Mouse (Mus musculus): Measurements from ENCODE around the gene Gabarap.
"Not testable (repeated sequence)": the region's sequence is repeated elsewhere in the genome, so short reads cannot be mapped to it uniquely, and the experiment has no call there.

Gene Gabarap

GRCm38 (mm10) chr11:69990850-69991691 lies at the start of gene Gabarap:
Gabarap (plus strand) TSS chr11:69991143.
- peak; percentile 98 for DNase-seq (ENCODE audit: low read depth, low spot score)

DNA sequence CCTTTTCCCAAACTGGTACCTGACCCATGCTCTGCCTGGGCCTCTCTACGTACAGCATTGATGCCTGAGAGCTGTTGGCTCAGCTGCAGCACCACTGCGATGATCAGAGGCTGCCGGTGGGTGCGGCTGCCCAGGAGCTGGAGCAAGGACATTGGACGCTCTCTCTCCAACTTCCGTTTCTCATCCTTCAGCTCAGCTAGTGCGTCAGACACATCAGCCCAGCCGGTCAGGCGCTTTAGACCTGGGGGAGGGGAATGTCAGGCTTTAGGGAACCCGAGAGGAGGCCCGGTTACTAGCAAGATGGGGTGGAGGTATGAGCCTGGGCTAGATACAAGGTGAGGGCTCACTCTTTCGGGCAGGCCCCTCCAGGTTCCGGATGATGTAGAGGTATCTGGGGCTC lies 45.7 kb upstream of the Gabarap start:
- no peak for DNase-seq (ENCODE audit: low read depth, low spot score)

DNA sequence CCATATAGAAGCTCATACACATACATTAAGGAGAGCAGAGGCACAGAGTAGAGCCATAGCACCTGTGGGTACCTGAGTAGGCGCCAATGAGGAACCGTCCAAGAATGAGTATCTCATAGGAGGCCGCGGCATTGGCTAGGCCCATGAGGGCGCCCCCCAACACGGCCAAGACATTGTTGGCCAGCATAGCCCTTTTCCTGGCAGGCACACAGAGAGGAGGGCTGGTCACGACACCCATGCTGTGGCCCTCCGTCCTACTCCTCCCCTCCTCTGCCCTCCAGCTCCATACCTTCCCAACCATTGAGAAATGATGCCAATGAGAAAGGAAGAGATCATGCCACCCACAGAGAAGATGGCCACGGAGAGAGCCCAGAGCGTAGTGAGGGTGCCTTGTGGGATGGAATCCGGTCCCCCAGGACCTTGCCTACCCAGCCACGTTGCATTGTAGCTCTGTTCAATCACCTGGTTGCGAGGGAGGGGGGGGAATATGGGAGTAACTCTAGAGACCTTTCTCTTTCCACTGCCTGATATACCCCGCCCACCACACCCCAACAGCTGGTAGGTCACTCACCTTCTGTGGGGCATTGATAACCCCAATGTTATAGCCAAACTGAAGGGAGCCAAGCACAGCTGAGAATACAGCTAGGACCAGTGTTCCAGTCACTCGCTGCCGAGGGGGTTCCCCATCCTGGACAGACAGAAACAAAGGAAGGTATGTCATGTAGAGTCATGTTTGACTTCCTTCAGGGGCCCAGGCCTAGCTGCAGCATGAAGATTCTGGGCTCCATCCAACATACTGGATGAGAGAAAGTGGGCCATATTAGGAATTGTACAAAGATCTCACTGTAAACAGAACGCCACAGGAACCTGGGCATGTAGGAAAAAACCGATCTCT lies 44.7 kb upstream of the Gabarap start:
- no peak for DNase-seq (ENCODE audit: low read depth, low spot score)

DNA sequence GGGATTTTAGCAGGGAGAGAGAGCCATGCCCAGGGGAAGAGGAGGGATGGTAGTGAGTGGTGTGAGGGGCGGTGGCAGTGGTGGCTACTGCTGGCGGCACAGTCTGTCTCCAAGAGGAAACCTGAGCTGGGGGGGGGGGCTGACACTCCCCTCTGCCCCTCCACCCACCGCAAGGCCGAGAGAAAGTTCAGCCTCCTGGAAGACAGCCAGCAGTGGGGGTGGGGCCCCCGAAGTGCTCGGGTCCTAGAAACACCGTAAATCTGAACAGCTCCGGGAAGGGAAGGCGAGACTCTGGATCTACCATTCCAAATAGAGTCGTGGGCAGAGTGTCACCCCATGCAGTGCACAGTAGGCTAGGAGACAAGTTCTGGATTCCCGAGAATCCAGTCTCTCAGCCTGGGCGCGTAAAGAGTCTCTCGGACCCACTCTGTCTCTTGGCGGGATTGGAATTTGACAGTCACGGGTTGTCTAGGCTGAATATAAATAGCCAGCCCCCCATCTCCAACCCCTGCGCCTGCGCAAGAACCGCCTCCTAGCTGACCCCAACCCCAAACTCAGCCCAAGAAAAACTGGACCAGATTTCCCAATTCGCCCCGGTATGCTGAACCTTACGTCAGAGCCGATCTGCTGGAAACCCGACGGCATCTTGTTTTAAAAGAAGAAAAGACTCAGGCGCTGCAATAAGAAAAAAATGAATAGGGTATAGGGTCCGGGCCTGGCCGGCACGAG lies 43.4 kb upstream of the Gabarap start:
- no peak for DNase-seq (ENCODE audit: low read depth, low spot score)

DNA sequence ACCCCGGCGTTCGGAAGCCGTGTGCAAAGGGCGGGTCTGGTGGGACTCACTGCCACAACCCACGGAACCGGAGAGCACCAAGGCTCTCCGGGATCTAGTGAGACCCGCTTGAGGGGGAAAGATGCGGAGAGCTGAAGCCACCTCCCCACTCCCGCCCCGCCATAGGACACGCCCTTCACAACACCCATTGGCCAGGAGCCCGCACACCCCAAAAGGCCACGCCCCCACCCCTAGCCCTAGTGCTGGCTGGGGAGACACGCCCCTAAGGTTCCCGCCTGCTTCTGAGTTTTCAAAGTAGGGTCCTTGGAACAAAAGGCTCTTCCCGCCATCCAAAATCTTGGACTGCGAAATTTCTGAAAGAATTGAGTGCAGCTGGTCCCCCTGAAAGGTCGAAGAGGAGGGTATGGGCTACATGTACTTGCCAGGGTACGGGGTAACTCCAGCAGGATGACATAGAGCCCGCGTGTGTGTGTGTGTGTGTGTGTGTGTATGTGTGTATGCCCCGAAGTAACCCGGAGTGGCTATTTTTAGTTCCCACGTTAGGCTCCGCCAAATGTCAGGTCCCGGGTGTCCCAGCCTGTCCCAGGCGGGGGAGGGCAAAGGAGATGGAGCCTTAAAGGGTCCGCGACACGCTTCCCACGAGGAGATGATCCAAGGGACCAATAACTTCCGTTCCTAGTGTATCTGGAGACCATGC lies 42.7 kb upstream of the Gabarap start, which contains the start of gene Slc2a4:
Slc2a4 (minus strand) TSS at position 123 of the 697 bp plus-strand sequence.
- DNase-seq (ENCODE audit: low read depth, low spot score): peak; percentile 87

DNA sequence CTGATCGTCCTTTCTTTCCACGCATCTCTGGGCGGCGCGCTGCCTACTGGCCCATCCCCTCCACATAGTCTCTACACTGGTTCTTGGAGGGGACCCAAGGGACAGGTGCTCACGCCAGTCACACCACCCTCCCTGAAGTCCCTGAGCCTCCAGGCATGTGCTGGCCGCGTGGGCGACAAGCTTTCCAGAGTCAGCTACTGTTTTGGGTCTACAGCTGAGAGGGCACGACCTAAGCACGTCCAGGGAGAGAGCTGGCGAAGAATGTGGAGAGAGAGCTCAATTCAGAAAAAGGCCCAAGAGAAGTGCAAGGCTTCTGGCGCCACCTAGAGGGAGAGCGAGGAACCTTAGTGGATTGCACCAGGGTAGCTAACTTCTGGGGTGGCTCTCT lies 42.2 kb upstream of the Gabarap start:
- DNase-seq (ENCODE audit: low read depth, low spot score): peak; percentile 85

- no peak for DNase-seq (ENCODE audit: low read depth, low spot score)
Measured at GRCm38 (mm10) chr11:69950807-69951459, 40.0 kb upstream of the Gabarap start.

- DNase-seq (ENCODE audit: low read depth, low spot score): no peak
Measured at GRCm38 (mm10) chr11:69952274-69952673, 38.7 kb upstream of the Gabarap start.

GRCm38 (mm10) chr11:69953267-69953915 lies 37.6 kb upstream of the Gabarap start:
- no peak for DNase-seq (ENCODE audit: low read depth, low spot score)

DNA sequence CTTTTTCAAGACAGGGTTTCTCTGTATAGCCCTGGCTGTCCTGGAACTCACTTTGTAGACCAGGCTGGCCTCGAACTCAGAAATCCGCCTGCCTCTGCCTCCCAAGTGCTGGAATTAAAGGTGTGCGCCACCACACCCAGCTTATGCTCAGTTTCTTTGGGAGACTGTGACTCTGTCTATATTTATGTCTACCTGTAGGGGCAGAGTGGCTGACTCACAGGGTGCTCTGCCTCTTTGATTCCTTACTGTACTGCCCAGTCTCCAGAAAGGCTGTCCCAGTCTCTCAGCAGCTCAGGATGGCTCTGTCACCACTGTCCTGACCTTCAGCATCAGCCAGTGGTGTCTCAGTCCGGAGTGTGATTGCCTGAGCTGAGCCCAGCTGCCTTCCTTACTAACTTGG lies 35.3 kb upstream of the Gabarap start:
- DNase-seq (ENCODE audit: low read depth, low spot score): not testable (repeated sequence)

- DNase-seq (ENCODE audit: low read depth, low spot score): no peak
Measured at GRCm38 (mm10) chr11:69956218-69956617, 34.7 kb upstream of the Gabarap start.

GRCm38 (mm10) chr11:69960616-69961015 lies 30.3 kb upstream of the Gabarap start:
- no peak for DNase-seq (ENCODE audit: low read depth, low spot score)

DNA sequence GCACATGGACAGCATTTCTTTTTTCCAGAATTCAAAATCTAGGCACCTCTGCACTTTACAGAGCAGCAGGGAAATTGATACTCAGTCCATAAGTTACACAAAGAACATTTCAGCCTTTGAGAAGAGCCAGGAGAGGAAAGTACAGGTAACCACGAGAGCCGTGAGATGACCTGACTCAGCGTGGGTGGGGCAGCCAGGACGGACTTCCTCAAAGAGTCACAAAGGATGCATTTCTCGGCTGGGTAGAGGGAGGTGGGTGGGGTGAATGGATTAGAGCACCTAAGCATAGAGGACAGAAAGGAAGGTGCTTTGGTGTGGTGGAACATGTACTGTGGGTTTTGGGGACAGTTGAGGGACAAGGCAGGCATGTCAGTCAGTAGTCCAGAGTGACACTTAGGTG lies 29.1 kb upstream of the Gabarap start:
- DNase-seq (ENCODE audit: low read depth, low spot score): no peak

GRCm38 (mm10) chr11:69964650-69965270 lies 26.2 kb upstream of the Gabarap start, which contains the start of gene Cldn7:
Cldn7 (plus strand) TSS chr11:69964779.
- no peak for DNase-seq (ENCODE audit: low read depth, low spot score)

DNA sequence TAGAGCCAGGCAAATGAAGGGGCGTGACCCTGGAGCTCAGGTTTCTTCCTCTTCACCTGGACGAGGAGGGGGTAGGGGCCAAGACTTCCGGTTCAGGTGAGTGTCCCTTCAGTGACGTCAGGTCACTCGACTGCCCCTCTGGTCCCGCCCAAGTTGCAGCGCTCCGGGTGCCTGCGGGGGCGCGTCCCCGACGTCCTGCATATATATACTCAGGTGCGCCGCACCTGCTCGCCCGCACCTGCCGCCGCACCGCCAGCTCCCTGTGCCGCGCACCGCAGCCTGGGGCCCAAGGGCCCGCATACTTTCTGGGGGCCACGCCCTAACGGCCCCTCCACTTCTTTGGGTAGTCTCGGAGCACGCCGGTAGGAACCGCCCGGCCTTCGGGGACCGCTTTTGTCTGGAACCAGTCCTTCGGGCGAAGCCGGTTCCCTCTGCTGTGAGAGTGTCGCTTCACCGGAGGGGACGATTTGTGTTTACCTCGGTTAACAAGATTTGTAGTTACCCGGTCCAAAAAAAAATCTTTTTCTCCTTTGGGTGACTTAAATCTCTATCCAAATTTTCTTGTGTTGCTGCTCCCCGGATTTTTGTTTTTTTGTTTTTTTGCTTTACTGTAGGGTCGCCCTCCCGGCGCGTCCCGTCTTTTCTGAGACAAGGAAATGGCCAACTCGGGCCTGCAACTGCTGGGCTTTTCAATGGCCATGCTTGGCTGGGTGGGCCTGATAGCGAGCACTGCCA lies 25.5 kb upstream of the Gabarap start:
- DNase-seq (ENCODE audit: low read depth, low spot score): peak; percentile 14

DNA sequence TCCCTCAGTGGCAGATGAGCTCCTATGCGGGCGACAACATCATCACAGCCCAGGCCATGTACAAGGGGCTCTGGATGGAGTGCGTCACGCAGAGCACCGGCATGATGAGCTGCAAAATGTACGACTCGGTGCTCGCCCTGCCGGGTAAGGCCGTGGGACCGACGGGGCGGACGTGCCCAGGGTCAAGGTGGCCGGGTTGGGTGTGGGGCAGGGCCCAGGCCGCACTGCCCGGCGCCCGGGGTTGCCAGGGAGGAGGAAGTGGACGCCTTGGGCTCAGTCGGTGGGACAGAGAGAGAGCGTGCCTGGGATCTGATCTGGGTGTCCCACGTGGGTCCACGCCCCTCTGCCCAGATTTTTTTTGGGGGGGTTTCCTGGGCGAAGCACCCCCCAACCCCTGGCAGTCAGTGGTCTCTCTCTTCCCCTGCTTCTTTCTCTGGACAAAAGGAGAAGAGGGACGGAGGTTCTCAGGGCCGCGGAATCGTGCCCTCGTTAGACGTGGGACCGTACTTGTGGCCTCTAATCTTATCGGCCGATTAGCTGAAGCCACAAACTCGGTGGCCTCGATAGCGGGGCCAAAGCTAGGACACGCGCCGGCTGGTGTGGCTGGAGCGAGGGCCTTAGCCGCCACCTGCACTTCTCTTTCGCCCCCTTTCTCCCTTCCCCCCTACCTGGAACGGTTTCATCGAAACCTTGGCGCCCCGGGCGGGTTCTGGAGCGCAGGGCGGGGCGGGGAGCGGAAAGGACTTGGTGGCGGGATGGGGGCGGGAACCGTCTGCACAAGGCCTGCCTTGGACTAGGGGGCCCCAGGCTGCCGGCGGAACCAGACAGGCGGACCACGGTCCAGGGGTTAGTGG lies 24.7 kb upstream of the Gabarap start:
- peak; percentile 26 for DNase-seq (ENCODE audit: low read depth, low spot score)

DNA sequence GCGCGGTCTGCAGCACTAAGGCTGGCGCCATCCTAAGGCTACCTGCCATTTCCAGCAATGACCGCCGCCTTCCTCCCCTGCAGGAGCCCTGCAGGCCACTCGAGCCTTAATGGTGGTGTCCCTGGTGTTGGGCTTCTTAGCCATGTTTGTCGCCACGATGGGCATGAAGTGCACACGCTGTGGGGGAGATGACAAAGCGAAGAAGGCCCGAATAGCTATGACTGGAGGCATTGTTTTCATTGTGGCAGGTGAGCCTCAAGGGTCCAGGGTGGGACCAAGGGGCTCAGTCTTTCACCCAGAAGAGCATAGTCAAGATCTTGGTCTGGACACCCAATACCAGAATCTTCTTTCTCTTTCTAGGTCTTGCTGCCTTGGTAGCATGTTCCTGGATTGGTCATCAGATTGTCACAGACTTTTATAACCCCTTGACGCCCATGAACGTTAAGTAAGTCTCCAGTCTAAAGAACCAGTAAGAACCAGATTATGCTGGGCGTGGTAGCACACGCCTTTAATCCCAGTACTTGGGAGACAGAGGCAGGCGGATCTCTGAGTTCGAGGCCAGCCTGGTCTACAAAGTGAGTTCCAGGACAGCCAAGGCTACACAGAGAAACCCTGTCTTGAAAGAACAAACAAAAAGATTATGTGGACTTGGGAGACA lies 24.0 kb upstream of the Gabarap start:
- DNase-seq (ENCODE audit: low read depth, low spot score): no peak
